Mouse (Mus musculus): ENCODE data around the gene Foxl1.
"Not testable (repeated sequence)": the region's sequence is repeated elsewhere in the genome, so short reads cannot be mapped to it uniquely, and the experiment has no call there.

Foxl1 gene

GRCm38 (mm10) chr8:121126694-121127093 lies 1.0 kb upstream of the Foxl1 start:
- H3K36me3 ChIP-seq (ENCODE audit: control insufficient read depth, insufficient read depth, low read length, poor library complexity, severe bottlenecking): no peaks in the 10 kb centered on the region
- H3K27me3 ChIP-seq (ENCODE audit: control insufficient read depth, insufficient read depth, low read length, poor library complexity, severe bottlenecking): no peaks in the 10 kb centered on the region; the same call in 1 of the 2 replicates
- no peak for DNase-seq (ENCODE audit: low read depth, low spot score)

- H3K27me3 ChIP-seq (ENCODE audit: control insufficient read depth, insufficient read depth, low read length, poor library complexity, severe bottlenecking): no peaks in the 10 kb centered on the region; the same call in 1 of the 2 replicates
- no peaks in the 10 kb centered on the region for H3K36me3 ChIP-seq (ENCODE audit: control insufficient read depth, insufficient read depth, low read length, poor library complexity, severe bottlenecking)
- DNase-seq (ENCODE audit: low read depth, low spot score): no peak
Observed at GRCm38 (mm10) chr8:121127291-121127701, 444 bp upstream of the Foxl1 start.

GRCm38 (mm10) chr8:121128531-121129264 lies 958 bp downstream of the Foxl1 start:
- H3K27me3 ChIP-seq (ENCODE audit: control insufficient read depth, insufficient read depth, low read length, poor library complexity, severe bottlenecking): no peaks in the 10 kb centered on the region; the same call in 1 of the 2 replicates
- no peak for DNase-seq (ENCODE audit: low read depth, low spot score)
- H3K36me3 ChIP-seq (ENCODE audit: control insufficient read depth, insufficient read depth, low read length, poor library complexity, severe bottlenecking): no peaks in the 10 kb centered on the region

GRCm38 (mm10) chr8:121129265-121129940 lies 1.7 kb downstream of the Foxl1 start:
- no peaks in the 10 kb centered on the region; the same call in 1 of the 2 replicates for H3K27me3 ChIP-seq (ENCODE audit: control insufficient read depth, insufficient read depth, low read length, poor library complexity, severe bottlenecking)
- no peak for DNase-seq (ENCODE audit: low read depth, low spot score)

GRCm38 (mm10) chr8:121130522-121130921 lies 2.8 kb downstream of the Foxl1 start:
- peak; percentile 49 for DNase-seq (ENCODE audit: low read depth, low spot score)
- Histone ChIP-seq H3K36me3 (ENCODE audit: control insufficient read depth, insufficient read depth, low read length, poor library complexity, severe bottlenecking) (no peaks in the 10 kb centered on the region), H3K27me3 (ENCODE audit: control insufficient read depth, insufficient read depth, low read length, poor library complexity, severe bottlenecking) (no peaks in the 10 kb centered on the region; the same call in 1 of the 2 replicates)

More at GRCm38 (mm10) chr8:121129265-121129940, 1.7 kb downstream of the Foxl1 start:
- no peaks in the 10 kb centered on the region for H3K36me3 ChIP-seq (ENCODE audit: control insufficient read depth, insufficient read depth, low read length, poor library complexity, severe bottlenecking)

- Histone ChIP-seq H3K36me3 (ENCODE audit: control insufficient read depth, insufficient read depth, low read length, poor library complexity, severe bottlenecking) (no peaks in the 10 kb centered on the region), H3K27me3 (ENCODE audit: control insufficient read depth, insufficient read depth, low read length, poor library complexity, severe bottlenecking) (no peaks in the 10 kb centered on the region; the same call in 1 of the 2 replicates)
- no peak for DNase-seq (ENCODE audit: low read depth, low spot score)
Observed at GRCm38 (mm10) chr8:121132961-121133513, 5.3 kb downstream of the Foxl1 start.

- Histone ChIP-seq H3K27me3 (ENCODE audit: control insufficient read depth, insufficient read depth, low read length, poor library complexity, severe bottlenecking) (no peaks in the 10 kb centered on the region), H3K36me3 (ENCODE audit: control insufficient read depth, insufficient read depth, low read length, poor library complexity, severe bottlenecking) (no peaks in the 10 kb centered on the region)
- DNase-seq (ENCODE audit: low read depth, low spot score): no peak
Observed at GRCm38 (mm10) chr8:121134102-121134501, 6.4 kb downstream of the Foxl1 start.

- DNase-seq (ENCODE audit: low read depth, low spot score): no peak
- Histone ChIP-seq H3K36me3 (ENCODE audit: control insufficient read depth, insufficient read depth, low read length, poor library complexity, severe bottlenecking) (no peaks in the 10 kb centered on the region), H3K27me3 (ENCODE audit: control insufficient read depth, insufficient read depth, low read length, poor library complexity, severe bottlenecking) (no peaks in the 10 kb centered on the region)
Observed at GRCm38 (mm10) chr8:121134512-121134911, 6.8 kb downstream of the Foxl1 start.

GRCm38 (mm10) chr8:121136856-121137255 lies 9.1 kb downstream of the Foxl1 start:
- no peaks in the 10 kb centered on the region for H3K36me3 ChIP-seq (ENCODE audit: control insufficient read depth, insufficient read depth, low read length, poor library complexity, severe bottlenecking)
- no peak for DNase-seq (ENCODE audit: low read depth, low spot score)
- no peaks in the 10 kb centered on the region for H3K27me3 ChIP-seq (ENCODE audit: control insufficient read depth, insufficient read depth, low read length, poor library complexity, severe bottlenecking)

GRCm38 (mm10) chr8:121145457-121146134 lies 17.9 kb downstream of the Foxl1 start:
- not testable (repeated sequence) for H3K27me3 ChIP-seq (ENCODE audit: control insufficient read depth, insufficient read depth, low read length, poor library complexity, severe bottlenecking); H3K36me3 ChIP-seq (ENCODE audit: control insufficient read depth, insufficient read depth, low read length, poor library complexity, severe bottlenecking); DNase-seq (ENCODE audit: low read depth, low spot score)

- DNase-seq (ENCODE audit: low read depth, low spot score): no peak
- no peaks in the 10 kb centered on the region for H3K36me3 ChIP-seq (ENCODE audit: control insufficient read depth, insufficient read depth, low read length, poor library complexity, severe bottlenecking)
- H3K27me3 ChIP-seq (ENCODE audit: control insufficient read depth, insufficient read depth, low read length, poor library complexity, severe bottlenecking): no peaks in the 10 kb centered on the region
Observed at GRCm38 (mm10) chr8:121148573-121149083, 20.9 kb downstream of the Foxl1 start.

- no peaks in the 10 kb centered on the region for H3K36me3 ChIP-seq (ENCODE audit: control insufficient read depth, insufficient read depth, low read length, poor library complexity, severe bottlenecking)
- no peak for DNase-seq (ENCODE audit: low read depth, low spot score)
- H3K27me3 ChIP-seq (ENCODE audit: control insufficient read depth, insufficient read depth, low read length, poor library complexity, severe bottlenecking): no peaks in the 10 kb centered on the region
Observed at GRCm38 (mm10) chr8:121152394-121152793, 24.7 kb downstream of the Foxl1 start.

- H3K36me3 ChIP-seq (ENCODE audit: control insufficient read depth, insufficient read depth, low read length, poor library complexity, severe bottlenecking): no peaks in the 10 kb centered on the region
- H3K27me3 ChIP-seq (ENCODE audit: control insufficient read depth, insufficient read depth, low read length, poor library complexity, severe bottlenecking): no peaks in the 10 kb centered on the region
- no peak for DNase-seq (ENCODE audit: low read depth, low spot score)
Observed at GRCm38 (mm10) chr8:121156990-121157491, 29.3 kb downstream of the Foxl1 start.

GRCm38 (mm10) chr8:121158812-121159211 lies 31.1 kb downstream of the Foxl1 start:
- Histone ChIP-seq H3K36me3 (ENCODE audit: control insufficient read depth, insufficient read depth, low read length, poor library complexity, severe bottlenecking) (no peaks in the 10 kb centered on the region), H3K27me3 (ENCODE audit: control insufficient read depth, insufficient read depth, low read length, poor library complexity, severe bottlenecking) (no peaks in the 10 kb centered on the region)
- no peak for DNase-seq (ENCODE audit: low read depth, low spot score)
